Mouse (Mus musculus): ENCODE measurements around the gene Ate1.

GRCm38 (mm10) chr7:130492026-130492425 lies 28.1 kb downstream of the Ate1 start:
- TF ChIP-seq EP300 (IDR thresholded peaks at IDR 0.05; ENCODE audit: low read depth) (no peak), CTCF (IDR thresholded peaks at IDR 0.05; ENCODE audit: low read depth) (no peak)
